Mouse (Mus musculus): ENCODE measurements around the gene Speg. TPM values are rescaled to one million over a fixed set of nuclear protein-coding genes. Genes with fewer than 3 reads are reported as not detected.

Gene Speg
- polyA plus RNA-seq, 1 experiment: 21.2 TPM

DNA sequence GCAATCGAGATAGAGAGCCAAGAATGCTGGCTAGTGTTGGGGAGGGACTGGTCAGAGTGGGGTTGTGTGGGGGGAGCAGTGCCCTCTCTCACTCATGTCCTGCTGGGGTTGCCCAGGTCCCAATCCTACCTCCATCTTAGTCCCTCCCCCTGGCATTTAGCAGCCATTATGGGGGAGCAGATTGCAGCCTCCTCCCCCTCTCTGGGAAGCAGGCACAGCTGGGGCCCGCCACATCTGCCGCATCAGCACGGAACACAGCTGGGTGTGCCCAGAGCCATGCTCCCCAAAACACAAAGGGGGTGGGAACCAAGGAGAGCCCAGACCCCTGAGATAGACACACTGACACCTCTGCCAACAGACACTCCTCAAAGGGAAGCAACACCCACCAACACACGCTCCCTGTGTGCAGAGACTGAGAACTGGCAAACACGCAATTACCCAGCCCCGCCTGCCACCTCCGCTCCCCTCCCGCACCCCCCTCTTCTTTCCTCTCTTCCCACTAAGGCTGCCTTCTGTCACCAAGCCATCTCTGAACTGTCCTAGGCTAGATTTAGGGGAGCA lies 70.1 kb downstream of the Speg start:
- Histone ChIP-seq H3K4me3 (ENCODE audit: extremely low read depth, insufficient read depth, insufficient read length) (no peak overlapping the region), H3K36me3 (ENCODE audit: control insufficient read depth, insufficient read depth, low read length) (peaks cover 5% of the 10 kb centered on the region; the same call in 1 of the 2 replicates), H3K27me3 (ENCODE audit: control insufficient read depth, insufficient read depth, low read length) (peaks cover 21% of the 10 kb centered on the region), H3K27ac (ENCODE audit: insufficient read depth, low read length) (no peak overlapping the region), H3K4me1 (ENCODE audit: control insufficient read depth, insufficient read depth, insufficient read length) (peaks cover 10% of the 10 kb centered on the region)
- no peak for TF ChIP-seq POLR2A (IDR thresholded peaks at IDR 0.05; ENCODE audit: low read depth, low read length)
- no peak for TF ChIP-seq CTCF (IDR thresholded peaks at IDR 0.05; ENCODE audit: extremely low read depth, insufficient read depth, insufficient read length, insufficient replicate concordance)
- WGBS: 10% methylated on average over 9 of the region's 9 CpGs
- no peak for DNase-seq (ENCODE audit: low read depth in 1 of 2, low spot score in 2 of 2)

DNA sequence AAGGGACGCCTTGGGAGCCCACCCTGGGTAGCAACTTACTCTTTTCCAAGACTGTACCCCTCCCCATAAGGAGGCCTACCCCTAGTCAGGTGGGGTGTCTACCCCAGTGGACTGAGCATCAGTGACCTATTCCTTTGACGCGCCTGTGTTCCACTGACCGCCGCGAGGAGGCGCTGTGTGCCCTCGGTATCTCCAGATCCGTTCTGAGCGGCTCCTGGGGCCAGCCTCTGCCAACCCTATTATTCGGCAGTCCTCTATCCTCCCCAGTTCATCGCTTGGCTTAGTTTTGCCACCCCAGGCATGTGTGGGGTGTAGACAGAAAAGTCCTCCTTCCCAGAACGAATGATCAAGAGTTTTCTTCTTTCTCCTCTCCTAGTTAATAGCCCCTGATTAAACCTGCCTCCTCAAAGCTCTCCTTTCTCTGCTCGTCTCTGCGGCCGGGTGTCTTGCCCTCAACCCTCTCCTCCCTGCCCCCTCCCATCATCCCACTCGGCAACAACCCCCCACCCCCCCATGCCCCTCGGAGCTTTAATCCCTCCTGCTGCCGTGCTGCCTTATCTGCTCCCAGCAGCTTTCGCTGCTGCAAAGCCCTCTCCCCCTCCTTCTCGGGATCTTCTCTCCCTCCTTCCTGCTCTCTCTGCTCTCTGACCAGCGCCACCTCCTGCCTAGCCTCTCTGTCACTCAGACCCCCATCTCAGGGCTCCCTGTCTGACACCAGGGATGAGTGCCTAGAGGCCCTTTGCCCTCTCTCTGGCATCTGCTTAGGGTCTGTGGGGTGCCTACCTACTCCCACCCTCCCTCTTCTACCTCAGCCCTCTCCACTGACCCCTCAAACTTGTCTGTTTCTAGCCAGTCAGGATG lies 70.9 kb downstream of the Speg start:
- Histone ChIP-seq H3K4me3 (ENCODE audit: extremely low read depth, insufficient read depth, insufficient read length) (no peak overlapping the region; the same call in 1 of the 2 replicates), H3K4me1 (ENCODE audit: control insufficient read depth, insufficient read depth, insufficient read length) (peaks cover 14% of the 10 kb centered on the region)

DNA sequence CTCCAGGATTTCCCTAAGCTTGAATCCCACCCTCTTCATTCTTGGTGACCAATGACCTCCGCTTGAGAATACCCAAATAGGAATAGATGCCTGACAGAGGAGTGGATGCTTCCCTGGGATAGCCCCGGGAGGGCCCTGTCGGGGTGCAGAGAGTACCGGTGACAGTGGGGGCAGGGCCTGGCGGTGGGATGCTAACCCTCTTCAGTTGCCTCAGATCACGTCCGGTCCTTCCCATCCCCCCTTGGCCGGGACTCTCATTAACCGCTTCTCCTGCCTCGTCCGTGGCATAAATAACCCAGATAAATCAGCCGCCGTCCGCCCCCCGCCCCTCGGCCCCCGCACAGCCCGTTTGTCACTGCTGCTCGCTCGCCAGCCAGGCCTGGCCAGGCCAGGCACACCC lies 71.6 kb downstream of the Speg start:
- Histone ChIP-seq H3K27me3 (ENCODE audit: control insufficient read depth, insufficient read depth, low read length) (peaks cover 33% of the 10 kb centered on the region), H3K4me3 (ENCODE audit: extremely low read depth, insufficient read depth, insufficient read length) (no peak overlapping the region)
- WGBS: 6% methylated on average over 20 of the region's 20 CpGs

More for the DNA sequence above, 70.9 kb downstream of the Speg start:
- under 1% methylated on average over 22 of the region's 22 CpGs for WGBS
- H3K36me3 ChIP-seq (ENCODE audit: control insufficient read depth, insufficient read depth, low read length): 0 out of 2 replicates have a peak, but pooled peaks cover 2% of the 10 kb centered on the region
- peaks cover 26% of the 10 kb centered on the region for H3K27me3 ChIP-seq (ENCODE audit: control insufficient read depth, insufficient read depth, low read length)
- TF ChIP-seq POLR2A (IDR thresholded peaks at IDR 0.05; ENCODE audit: low read depth, low read length) (no peak), CTCF (IDR thresholded peaks at IDR 0.05; ENCODE audit: extremely low read depth, insufficient read depth, insufficient read length, insufficient replicate concordance) (peak; percentile 95)
- peak; percentile 14 to 64 for DNase-seq (ENCODE audit: low read depth in 1 of 2, low spot score in 2 of 2)
- no peak overlapping the region for H3K27ac ChIP-seq (ENCODE audit: insufficient read depth, low read length)

DNA sequence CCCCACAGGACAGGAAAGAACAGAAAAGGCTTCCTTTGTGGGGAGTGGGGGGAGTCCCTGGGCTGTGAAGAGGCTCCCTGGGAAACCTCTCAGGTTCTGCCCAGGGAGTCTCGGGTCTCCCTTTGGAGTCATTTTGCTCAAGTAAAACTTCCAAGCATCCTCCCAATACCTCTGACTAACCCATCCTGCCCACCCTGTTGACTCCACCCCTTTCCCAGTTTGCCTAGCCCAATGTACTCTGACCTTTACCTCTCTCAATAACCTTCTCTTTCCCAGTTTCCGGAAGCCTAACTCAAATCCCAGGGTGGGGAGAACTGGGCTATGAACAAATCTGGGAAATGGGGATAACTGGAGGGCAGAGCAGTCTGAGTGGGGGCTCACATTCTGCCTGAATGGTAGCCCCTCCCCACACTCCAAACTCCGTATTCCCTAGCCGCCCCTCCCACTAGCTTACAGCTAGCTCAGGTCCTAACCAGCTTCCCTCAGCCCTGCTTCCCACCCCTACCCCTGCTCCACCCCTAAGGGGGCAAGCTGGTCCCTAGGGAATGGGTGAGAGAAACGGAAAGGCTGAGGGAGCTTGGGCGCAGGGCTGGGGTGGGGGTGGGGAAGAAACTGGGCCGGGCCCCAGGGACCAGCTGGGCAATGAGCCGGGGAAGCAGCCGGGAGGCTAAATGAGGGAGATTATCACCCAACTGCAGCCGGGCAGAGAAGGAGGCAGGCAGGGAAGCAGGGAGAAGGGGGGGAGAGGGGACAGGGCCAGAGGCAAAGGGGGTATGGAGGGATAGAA lies 72.4 kb downstream of the Speg start:
- H3K27me3 ChIP-seq (ENCODE audit: control insufficient read depth, insufficient read depth, low read length): peaks cover 33% of the 10 kb centered on the region
- no peak for DNase-seq (ENCODE audit: low read depth in 1 of 2, low spot score in 2 of 2)
- 4% methylated on average over 10 of the region's 10 CpGs for WGBS
- H3K36me3 ChIP-seq (ENCODE audit: control insufficient read depth, insufficient read depth, low read length): 0 out of 2 replicates have a peak, but pooled peaks cover 2% of the 10 kb centered on the region
- H3K27ac ChIP-seq (ENCODE audit: insufficient read depth, low read length): no peak overlapping the region
- TF ChIP-seq CTCF (IDR thresholded peaks at IDR 0.05; ENCODE audit: extremely low read depth, insufficient read depth, insufficient read length, insufficient replicate concordance) (no peak), POLR2A (IDR thresholded peaks at IDR 0.05; ENCODE audit: low read depth, low read length) (no peak)
- peaks cover 14% of the 10 kb centered on the region for H3K4me1 ChIP-seq (ENCODE audit: control insufficient read depth, insufficient read depth, insufficient read length)
- no peak overlapping the region for H3K4me3 ChIP-seq (ENCODE audit: extremely low read depth, insufficient read depth, insufficient read length)

More for the DNA sequence above, 71.6 kb downstream of the Speg start:
- Histone ChIP-seq H3K4me1 (ENCODE audit: control insufficient read depth, insufficient read depth, insufficient read length) (peaks cover 14% of the 10 kb centered on the region), H3K27ac (ENCODE audit: insufficient read depth, low read length) (no peak overlapping the region), H3K36me3 (ENCODE audit: control insufficient read depth, insufficient read depth, low read length) (0 out of 2 replicates have a peak, but pooled peaks cover 2% of the 10 kb centered on the region)
- DNase-seq (ENCODE audit: low read depth in 1 of 2, low spot score in 2 of 2): no peak
- TF ChIP-seq POLR2A (IDR thresholded peaks at IDR 0.05; ENCODE audit: low read depth, low read length): no peak
- TF ChIP-seq CTCF (IDR thresholded peaks at IDR 0.05; ENCODE audit: extremely low read depth, insufficient read depth, insufficient read length, insufficient replicate concordance): no peak

DNA sequence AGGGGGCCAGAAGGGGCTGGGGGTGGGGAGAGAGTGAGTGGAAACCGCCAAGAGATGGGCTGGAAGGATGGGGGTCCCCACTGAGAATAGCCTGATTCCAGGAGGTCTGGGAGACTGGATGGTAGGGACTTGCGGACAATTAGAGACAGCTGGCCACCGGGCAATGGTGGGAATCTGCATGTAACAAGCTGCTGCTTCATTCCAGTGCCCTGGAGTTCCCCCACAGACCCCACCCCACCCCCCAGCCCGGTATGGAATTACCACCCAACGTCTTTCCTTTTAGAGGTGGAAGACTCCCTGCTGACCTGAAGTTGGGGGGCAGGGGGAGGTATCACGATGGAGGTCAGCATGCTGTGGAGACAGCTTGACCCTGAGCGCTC lies 72.9 kb downstream of the Speg start:
- Histone ChIP-seq H3K27me3 (ENCODE audit: control insufficient read depth, insufficient read depth, low read length) (peaks cover 33% of the 10 kb centered on the region), H3K4me1 (ENCODE audit: control insufficient read depth, insufficient read depth, insufficient read length) (peaks cover 14% of the 10 kb centered on the region), H3K27ac (ENCODE audit: insufficient read depth, low read length) (no peak overlapping the region), H3K4me3 (ENCODE audit: extremely low read depth, insufficient read depth, insufficient read length) (no peak overlapping the region), H3K36me3 (ENCODE audit: control insufficient read depth, insufficient read depth, low read length) (no peaks in the 10 kb centered on the region)
- WGBS: 7% methylated on average over 7 of the region's 7 CpGs
- DNase-seq (ENCODE audit: low read depth in 1 of 2, low spot score in 2 of 2): no peak
- TF ChIP-seq CTCF (IDR thresholded peaks at IDR 0.05; ENCODE audit: extremely low read depth, insufficient read depth, insufficient read length, insufficient replicate concordance) (no peak), POLR2A (IDR thresholded peaks at IDR 0.05; ENCODE audit: low read depth, low read length) (no peak)

DNA sequence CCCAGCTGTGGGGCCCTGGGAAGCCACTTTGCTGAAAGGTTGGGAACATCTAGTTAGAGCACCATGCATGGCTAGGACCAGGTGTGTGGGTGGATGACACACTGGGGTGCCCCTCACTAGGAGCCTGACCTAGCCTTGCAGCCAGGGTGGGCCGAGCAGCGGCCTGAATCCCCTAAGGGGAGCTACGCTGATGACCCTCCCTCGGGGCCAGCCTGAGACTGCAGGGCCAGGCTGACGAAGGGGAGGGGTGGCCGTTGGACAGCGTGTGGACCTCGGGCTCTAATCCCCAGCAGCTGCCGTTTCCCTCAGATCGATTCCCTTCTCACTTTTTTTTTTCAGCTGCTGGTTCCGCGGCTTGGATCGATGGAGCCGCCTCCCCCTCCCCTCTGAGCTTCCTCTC lies 73.8 kb downstream of the Speg start:
- no peak overlapping the region for H3K27ac ChIP-seq (ENCODE audit: insufficient read depth, low read length)
- peaks cover 33% of the 10 kb centered on the region for H3K27me3 ChIP-seq (ENCODE audit: control insufficient read depth, insufficient read depth, low read length)
- no peak overlapping the region for H3K4me3 ChIP-seq (ENCODE audit: extremely low read depth, insufficient read depth, insufficient read length)
- no peaks in the 10 kb centered on the region for H3K36me3 ChIP-seq (ENCODE audit: control insufficient read depth, insufficient read depth, low read length)
- peaks cover 14% of the 10 kb centered on the region for H3K4me1 ChIP-seq (ENCODE audit: control insufficient read depth, insufficient read depth, insufficient read length)
- DNase-seq (ENCODE audit: low read depth in 1 of 2, low spot score in 2 of 2): no peak
- WGBS: 5% methylated on average over 14 of the region's 14 CpGs
- TF ChIP-seq CTCF (IDR thresholded peaks at IDR 0.05; ENCODE audit: extremely low read depth, insufficient read depth, insufficient read length, insufficient replicate concordance) (no peak), POLR2A (IDR thresholded peaks at IDR 0.05; ENCODE audit: low read depth, low read length) (no peak)

Data from spleen, adult 2 months (tissue).